Mouse (Mus musculus) olfactory bulb, adult 2 months (tissue): Measurements from ENCODE around the gene Cemip2.

Experiments
- CTCF ChIP-seq: fragments of 200-500 bp; IDR thresholded peaks from 2 replicates; pipeline ENCODE4 v1.5.1; 2012; ENCODE audit warnings: low read depth, mild to moderate bottlenecking, low read length, moderate library complexity; ENCODE audit not compliant: insufficient read depth
- POLR2A ChIP-seq: fragments of 200-500 bp; IDR thresholded peaks from 2 replicates; pipeline ENCODE4 v1.6.1; 2012; ENCODE audit warnings: mild to moderate bottlenecking, low read depth, low read length, moderate library complexity; ENCODE audit not compliant: insufficient read depth

GRCm38 (mm10) chr19:21733176-21733575 is 45.0 kb upstream of the Cemip2 start:
- TF ChIP-seq CTCF (no peak), POLR2A (no peak)
